Mouse (Mus musculus) embryonic facial prominence, embryonic 15.5 days (tissue): Measurements from ENCODE around the gene Vmn2r87. TPM values are rescaled to one million over a fixed set of nuclear protein-coding genes. Genes with fewer than 3 reads are reported as not detected.
"Not testable (repeated sequence)": the region's sequence is repeated elsewhere in the genome, so short reads cannot be mapped to it uniquely, and the experiment has no call there.

Source experiments
- ATAC-seq: fragments of 200-750 bp; cut with Nextera tagmentation; 2 replicates; pipeline ENCODE4 v1.8.0; 2017; ENCODE audit warnings: low read depth, moderate TSS enrichment; ENCODE audit not compliant: insufficient number of reproducible peaks, low FRiP score, low TSS enrichment
- H3K27ac ChIP-seq: fragments of 300-500 bp; sonication (generic); replicated peaks from 2 replicates; pipeline ENCODE4 v1.5.1; 2015; ENCODE audit warnings: mild to moderate bottlenecking, inconsistent platforms
- H3K27me3 ChIP-seq: fragments of 300-500 bp; sonication (generic); 2 replicates; pipeline ENCODE4 v1.6.1; 2015; ENCODE audit warnings: inconsistent platforms
- H3K36me3 ChIP-seq: fragments of 300-500 bp; sonication (generic); 2 replicates; pipeline ENCODE4 v1.6.1; 2015; ENCODE audit warnings: mild to moderate bottlenecking, inconsistent platforms
- H3K4me1 ChIP-seq: fragments of 300-500 bp; sonication (generic); 2 replicates; pipeline ENCODE4 v1.6.1; 2015; ENCODE audit warnings: inconsistent platforms
- H3K4me2 ChIP-seq: fragments of 300-500 bp; sonication (generic); replicated peaks from 2 replicates; pipeline ENCODE4 v1.6.1; 2015; ENCODE audit warnings: mild to moderate bottlenecking, inconsistent platforms
- H3K4me3 ChIP-seq: fragments of 300-500 bp; sonication (generic); replicated peaks from 2 replicates; pipeline ENCODE4 v1.5.1; 2015; ENCODE audit warnings: mild to moderate bottlenecking, inconsistent platforms
- H3K9ac ChIP-seq: fragments of 300-500 bp; sonication (generic); 2 replicates; pipeline ENCODE4 v1.6.1; 2015; ENCODE audit warnings: inconsistent platforms
- H3K9me3 ChIP-seq: fragments of 300-500 bp; sonication (generic); replicated peaks from 2 replicates; pipeline ENCODE4 v1.6.1; 2016; ENCODE audit warnings: inconsistent platforms
- WGBS: fragments of 180-500 bp; shearing (Covaris S2); methylation state at CpG from one replicate; pipeline ENCODE4 v1.1.7; 2015; 5-methylcytosine and 5-hydroxymethylcytosine counted together
- polyA plus RNA-seq: library from polyadenylated mRNA; unstranded; fragments of >200 nt; fragmentation: Nextera tagmentation; extraction: Ambion mirVana; gene quantifications from 2 replicates; pipeline ENCODE4 v1.2.1, GENCODE M21; 2015

The Vmn2r87 gene
- not detected in 2 replicates for polyA plus RNA-seq

GRCm38 (mm10) chr10:130497296-130497695, at the start of gene Vmn2r87:
Gene Vmn2r87, minus strand, starts transcription at chr10:130497396.
- H3K36me3 ChIP-seq, result no peaks in the 10 kb centered on the region
- H3K9ac ChIP-seq, result no peak within 1 kb of the TSS
- H3K4me1 ChIP-seq, result no peaks in the 10 kb centered on the region
- no peak for ATAC-seq
- H3K27ac ChIP-seq, result no peak within 1 kb of the TSS
- H3K4me2 ChIP-seq, result no peak within 1 kb of the TSS
- H3K27me3 ChIP-seq, result no peaks in the 10 kb centered on the region
- H3K9me3 ChIP-seq, result no peaks in the 10 kb centered on the region
- no peak within 1 kb of the TSS for H3K4me3 ChIP-seq

- not testable (repeated sequence) for ATAC-seq, H3K36me3 ChIP-seq, H3K27me3 ChIP-seq, H3K27ac ChIP-seq, H3K9me3 ChIP-seq, H3K4me1 ChIP-seq, H3K9ac ChIP-seq, H3K4me3 ChIP-seq, H3K4me2 ChIP-seq
- WGBS, result 39% methylated on average over 1 of the region's 1 CpGs
Observed at GRCm38 (mm10) chr10:130544331-130544730, 47.1 kb upstream of the Vmn2r87 start.

GRCm38 (mm10) chr10:130541931-130542691, 44.9 kb upstream of the Vmn2r87 start:
- ATAC-seq, result peak; percentile 93
- Histone ChIP-seq H3K4me2 (peak overlapping the region; percentile 63), H3K4me3 (peak overlapping the region; percentile 57), H3K27ac (peak overlapping the region; percentile 75)
- H3K4me1 ChIP-seq, H3K27me3 ChIP-seq, H3K9me3 ChIP-seq, H3K36me3 ChIP-seq, H3K9ac ChIP-seq: not testable (repeated sequence)
- WGBS, result 0% methylated on average over 21 of the region's 21 CpGs

- ATAC-seq, result no peak
- no peaks in the 10 kb centered on the region for H3K4me1 ChIP-seq
- H3K9ac ChIP-seq, result no peak overlapping the region
- WGBS, result 68% methylated on average over 3 of the region's 3 CpGs
- H3K4me3 ChIP-seq, result no peak overlapping the region
- H3K27ac ChIP-seq, result no peak overlapping the region
- no peaks in the 10 kb centered on the region for H3K36me3 ChIP-seq
- H3K9me3 ChIP-seq, result no peaks in the 10 kb centered on the region
- H3K27me3 ChIP-seq, result no peaks in the 10 kb centered on the region
- no peak overlapping the region for H3K4me2 ChIP-seq
Observed at GRCm38 (mm10) chr10:130536101-130536500, 38.9 kb upstream of the Vmn2r87 start.

- ATAC-seq, result no peak
- Histone ChIP-seq H3K9me3 (no peaks in the 10 kb centered on the region), H3K4me1 (no peaks in the 10 kb centered on the region), H3K36me3 (no peaks in the 10 kb centered on the region), H3K4me2 (no peak overlapping the region), H3K27ac (no peak overlapping the region), H3K4me3 (no peak overlapping the region), H3K9ac (no peak overlapping the region), H3K27me3 (no peaks in the 10 kb centered on the region)
- 36% methylated on average over 10 of the region's 10 CpGs for WGBS
Observed at GRCm38 (mm10) chr10:130527926-130528325, 30.7 kb upstream of the Vmn2r87 start.

- peak overlapping the region; percentile 49 for H3K4me3 ChIP-seq
- H3K36me3 ChIP-seq, result no peaks in the 10 kb centered on the region
- no peaks in the 10 kb centered on the region for H3K27me3 ChIP-seq
- H3K4me1 ChIP-seq, result no peaks in the 10 kb centered on the region
- ATAC-seq, result peak; percentile 79
- no peak overlapping the region for H3K27ac ChIP-seq
- peak overlapping the region; percentile 28; the same call in 1 of the 2 replicates for H3K9ac ChIP-seq
- H3K9me3 ChIP-seq, result no peaks in the 10 kb centered on the region
- WGBS, result 3% methylated on average over 36 of the region's 36 CpGs
- H3K4me2 ChIP-seq, result peak overlapping the region; percentile 90
Observed at GRCm38 (mm10) chr10:130470311-130470760, 26.9 kb downstream of the Vmn2r87 start.

GRCm38 (mm10) chr10:130455950-130456349, 41.2 kb downstream of the Vmn2r87 start, which contains the start of gene Vmn2r86:
Gene Vmn2r86, minus strand, starts transcription at chr10:130456050.
- H3K9ac ChIP-seq, H3K4me1 ChIP-seq, H3K9me3 ChIP-seq, H3K36me3 ChIP-seq, ATAC-seq, H3K4me2 ChIP-seq, H3K27ac ChIP-seq, H3K27me3 ChIP-seq, H3K4me3 ChIP-seq: not testable (repeated sequence)
- WGBS, result 85% methylated on average over 1 of the region's 1 CpGs

- Histone ChIP-seq H3K27ac (no peak overlapping the region), H3K4me2 (no peak overlapping the region), H3K36me3 (no peaks in the 10 kb centered on the region), H3K4me3 (no peak overlapping the region), H3K9ac (no peak overlapping the region), H3K4me1 (no peaks in the 10 kb centered on the region), H3K9me3 (no peaks in the 10 kb centered on the region), H3K27me3 (no peaks in the 10 kb centered on the region)
- 86% methylated on average over 21 of the region's 21 CpGs for WGBS
- ATAC-seq, result no peak
Observed at GRCm38 (mm10) chr10:130444776-130445175, 52.4 kb downstream of the Vmn2r87 start.

GRCm38 (mm10) chr10:130434185-130434898, 62.9 kb downstream of the Vmn2r87 start:
- H3K9ac ChIP-seq, H3K27me3 ChIP-seq, H3K27ac ChIP-seq, ATAC-seq, H3K9me3 ChIP-seq, H3K4me3 ChIP-seq, H3K4me1 ChIP-seq, H3K36me3 ChIP-seq, H3K4me2 ChIP-seq: not testable (repeated sequence)
- WGBS, result 76% methylated on average over 11 of the region's 11 CpGs

- not testable (repeated sequence) for H3K4me2 ChIP-seq, H3K9ac ChIP-seq, H3K4me3 ChIP-seq, H3K36me3 ChIP-seq, H3K4me1 ChIP-seq, H3K9me3 ChIP-seq, ATAC-seq, H3K27ac ChIP-seq, H3K27me3 ChIP-seq
Observed at GRCm38 (mm10) chr10:130429603-130430002, 67.6 kb downstream of the Vmn2r87 start, which contains the start of gene Vmn2r85. Gene Vmn2r85, minus strand, starts transcription at chr10:130429703.

GRCm38 (mm10) chr10:130422368-130422767, 74.8 kb downstream of the Vmn2r87 start:
- not testable (repeated sequence) for H3K9me3 ChIP-seq, H3K4me3 ChIP-seq, ATAC-seq, H3K4me2 ChIP-seq, H3K9ac ChIP-seq, H3K36me3 ChIP-seq, H3K4me1 ChIP-seq, H3K27ac ChIP-seq, H3K27me3 ChIP-seq
- 64% methylated on average over 2 of the region's 2 CpGs for WGBS
